Mouse (Mus musculus) erythroblast, embryonic 14.5 days (primary cell): ENCODE results near the gene Clec1b.

Source experiments
- GATA1 ChIP-seq: IDR thresholded peaks from 2 replicates; pipeline ENCODE4 v1.6.1; 2012; ENCODE audit warnings: low read length, inconsistent platforms, mixed read lengths
- TAL1 ChIP-seq: IDR thresholded peaks from 3 replicates; pipeline ENCODE4 v1.6.1; 2012; ENCODE audit warnings: low read length, inconsistent platforms, mixed read lengths

DNA sequence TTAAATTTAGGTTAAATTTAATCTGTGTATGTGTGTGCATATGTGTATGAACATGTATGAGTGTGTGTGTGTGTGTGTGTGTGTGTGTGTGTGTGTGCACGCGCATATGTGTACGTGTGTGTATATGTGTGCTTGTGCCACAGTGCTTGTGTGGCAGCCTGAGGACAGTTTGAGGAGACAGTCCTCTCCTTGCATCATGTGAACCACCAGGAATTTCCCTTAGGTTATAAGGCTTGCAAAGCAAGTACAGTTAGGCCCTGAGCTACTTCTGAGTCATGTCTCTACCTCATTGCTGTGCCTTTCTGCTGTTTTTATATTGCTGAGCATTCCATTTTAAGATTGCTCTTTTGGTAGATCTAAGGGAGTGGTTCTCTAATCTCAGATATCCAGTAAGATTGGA is 46.0 kb upstream of the Clec1b start:
- TF ChIP-seq GATA1 (no peak), TAL1 (no peak)
